Mouse (Mus musculus) limb, embryonic 10.5 days (tissue): ENCODE data around the gene Arhgap1. TPM values are rescaled to one million over a fixed set of nuclear protein-coding genes. Genes with fewer than 3 reads are reported as not detected.

Experiments used
- DNase-seq: peaks from one replicate; pipeline ENCODE4 v3.0.0-alpha.2; 2017; ENCODE audit warnings: low spot score
- H3K27ac ChIP-seq: fragments of 300-500 bp; sonication (generic); 2 replicates; pipeline ENCODE4 v1.5.1; 2016; ENCODE audit warnings: mild to moderate bottlenecking
- H3K27me3 ChIP-seq: fragments of 300-500 bp; sonication (generic); 2 replicates; pipeline ENCODE4 v1.6.1; 2016; ENCODE audit warnings: low read depth, mild to moderate bottlenecking; ENCODE audit not compliant: poor library complexity, severe bottlenecking
- H3K36me3 ChIP-seq: fragments of 300-500 bp; sonication (generic); 2 replicates; pipeline ENCODE4 v1.6.1; 2016; ENCODE audit warnings: mild to moderate bottlenecking, moderate library complexity
- H3K4me1 ChIP-seq: fragments of 300-500 bp; sonication (generic); 2 replicates; pipeline ENCODE4 v1.6.1; 2016
- H3K4me3 ChIP-seq: fragments of 300-500 bp; sonication (generic); 2 replicates; pipeline ENCODE4 v1.5.1; 2016; ENCODE audit warnings: mild to moderate bottlenecking, moderate library complexity
- H3K9me3 ChIP-seq: fragments of 300-500 bp; sonication (generic); replicated peaks from 2 replicates; pipeline ENCODE4 v1.6.1; 2016; ENCODE audit warnings: mild to moderate bottlenecking
- WGBS: fragments of 180-500 bp; shearing (Covaris S2); methylation state at CpG from one replicate; pipeline ENCODE4 v1.1.7; 2016; 5-methylcytosine and 5-hydroxymethylcytosine counted together
- polyA plus RNA-seq: library from polyadenylated mRNA; unstranded; fragments of >200 nt; fragmentation: Nextera tagmentation; extraction: Ambion mirVana; gene quantifications from 2 replicates; pipeline ENCODE4 v1.2.1, GENCODE M21; 2016

Gene Arhgap1
- polyA plus RNA-seq, 1 experiment from 2014 or later, result 75.0 TPM

DNA sequence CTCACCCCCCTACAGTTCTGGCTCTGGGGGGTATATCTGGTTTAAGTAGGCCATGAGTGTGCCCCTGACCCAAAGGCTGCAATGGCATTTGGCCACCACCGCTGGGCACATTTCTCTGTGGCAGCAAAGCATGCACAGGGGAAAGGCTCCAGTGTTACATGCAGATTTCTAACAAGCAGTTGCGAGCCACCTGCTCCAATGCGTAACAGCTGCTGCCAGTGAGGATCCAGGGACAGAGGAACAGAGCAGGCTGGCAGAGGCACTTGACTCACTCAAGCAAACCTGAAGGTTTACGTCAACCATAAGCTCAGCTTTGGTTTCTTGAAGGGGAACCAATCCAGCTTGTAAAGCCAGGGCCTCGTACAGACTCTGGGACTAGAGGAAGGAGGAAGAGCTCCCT, 25.2 kb downstream of the Arhgap1 start:
- WGBS, result 90% methylated on average over 5 of the region's 5 CpGs

DNA sequence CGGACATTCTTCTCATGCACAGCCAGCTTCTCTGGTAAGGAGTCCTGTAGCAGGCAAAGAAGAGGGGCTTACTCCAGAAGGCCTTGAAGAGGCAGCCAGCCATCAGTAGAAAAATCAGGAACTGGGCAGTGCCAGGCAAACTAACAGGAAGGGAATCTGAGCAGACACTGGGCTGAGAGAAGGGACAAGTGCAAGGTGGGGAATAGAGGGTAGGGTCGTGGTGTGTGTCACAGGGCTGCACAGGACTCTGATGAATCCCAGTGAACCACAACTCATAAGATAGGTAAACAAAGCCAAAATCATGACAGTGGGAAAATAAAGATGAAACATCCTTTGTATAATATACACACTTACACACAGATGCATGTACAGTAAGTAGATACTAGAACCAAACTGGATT, 26.8 kb downstream of the Arhgap1 start:
- Histone ChIP-seq H3K9me3 (no peaks in the 10 kb centered on the region), H3K27ac (no peak overlapping the region), H3K36me3 (peaks cover 94% of the 10 kb centered on the region), H3K4me1 (no peaks in the 10 kb centered on the region), H3K4me3 (no peak overlapping the region), H3K27me3 (no peaks in the 10 kb centered on the region)
- no peak for DNase-seq
- whole genome bisulfite sequencing, result 73% methylated on average over 2 of the region's 2 CpGs

More for the DNA sequence above, 25.2 kb downstream of the Arhgap1 start:
- Histone ChIP-seq H3K4me1 (no peaks in the 10 kb centered on the region), H3K9me3 (no peaks in the 10 kb centered on the region), H3K4me3 (no peak overlapping the region), H3K27ac (no peak overlapping the region), H3K36me3 (peaks cover 93% of the 10 kb centered on the region), H3K27me3 (no peaks in the 10 kb centered on the region)
- DNase-seq, result no peak

DNA sequence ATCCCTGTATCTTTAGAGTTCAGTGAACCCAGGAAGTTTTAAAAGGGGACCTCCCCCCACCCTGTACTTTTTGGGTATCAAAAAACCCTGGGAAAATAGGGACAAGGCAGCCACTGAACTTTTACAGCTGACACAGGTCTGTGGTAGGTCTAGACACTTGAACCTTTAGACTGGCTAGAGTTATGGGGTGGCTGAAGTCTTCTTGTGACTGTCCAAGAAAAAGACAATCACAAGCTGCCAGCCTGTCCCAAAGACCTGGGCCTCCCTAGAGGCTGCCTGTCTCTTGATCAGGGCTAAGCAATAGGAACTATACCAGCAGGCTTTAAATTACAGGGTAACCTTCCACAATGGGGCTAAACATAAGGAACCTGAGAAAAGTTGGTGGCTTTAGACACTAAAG, 27.3 kb downstream of the Arhgap1 start:
- Histone ChIP-seq H3K27ac (no peak overlapping the region), H3K4me3 (no peak overlapping the region), H3K4me1 (no peaks in the 10 kb centered on the region), H3K36me3 (peaks cover 94% of the 10 kb centered on the region), H3K27me3 (no peaks in the 10 kb centered on the region), H3K9me3 (no peaks in the 10 kb centered on the region)
- no peak for DNase-seq

DNA sequence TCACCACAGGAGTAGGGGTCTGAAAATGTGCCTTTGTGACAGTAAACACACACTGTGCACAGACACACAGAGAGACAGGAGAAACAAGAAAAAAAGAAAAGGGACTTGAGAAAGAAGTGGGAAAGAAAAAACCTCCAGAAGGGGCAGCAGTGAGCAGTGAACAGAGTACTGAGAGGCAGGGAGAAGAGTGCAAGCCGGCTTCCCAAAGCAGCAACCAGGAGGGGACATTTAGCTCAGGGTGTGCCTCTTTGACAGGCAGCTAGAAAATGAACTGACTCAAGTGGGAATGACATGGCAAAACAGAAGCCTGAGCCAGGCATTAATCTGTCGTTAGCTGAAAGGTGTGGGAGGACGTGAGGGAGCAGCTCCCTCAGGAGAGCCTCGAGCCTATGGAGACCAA, 33.2 kb downstream of the Arhgap1 start:
- Histone ChIP-seq H3K4me1 (no peaks in the 10 kb centered on the region), H3K9me3 (no peaks in the 10 kb centered on the region), H3K27ac (no peak overlapping the region), H3K4me3 (no peak overlapping the region), H3K36me3 (peaks cover 95% of the 10 kb centered on the region), H3K27me3 (no peaks in the 10 kb centered on the region)
- DNase-seq, result no peak
- 60% methylated on average over 4 of the region's 4 CpGs for WGBS

DNA sequence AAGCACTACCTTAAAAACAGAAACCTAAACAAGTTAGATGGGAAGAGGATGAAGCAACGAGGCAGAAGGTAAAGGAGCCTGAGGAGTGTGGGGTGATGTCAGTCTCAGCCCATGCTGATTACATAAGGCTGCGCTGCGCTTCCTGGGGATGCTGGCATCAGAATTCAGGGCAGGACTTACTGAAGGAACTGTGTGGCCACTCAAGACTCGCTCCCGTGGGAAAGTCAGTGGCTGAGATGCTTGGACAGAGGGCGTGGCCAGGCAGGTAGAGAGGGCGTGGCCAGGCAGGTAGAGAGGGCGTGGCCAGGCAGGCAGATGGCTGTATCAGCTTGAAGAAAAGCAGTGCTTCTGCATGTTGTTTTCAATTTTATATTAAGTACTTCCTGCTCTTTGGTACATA, 34.3 kb downstream of the Arhgap1 start:
- DNase-seq, result no peak
- H3K36me3 ChIP-seq, result peaks cover 94% of the 10 kb centered on the region

DNA sequence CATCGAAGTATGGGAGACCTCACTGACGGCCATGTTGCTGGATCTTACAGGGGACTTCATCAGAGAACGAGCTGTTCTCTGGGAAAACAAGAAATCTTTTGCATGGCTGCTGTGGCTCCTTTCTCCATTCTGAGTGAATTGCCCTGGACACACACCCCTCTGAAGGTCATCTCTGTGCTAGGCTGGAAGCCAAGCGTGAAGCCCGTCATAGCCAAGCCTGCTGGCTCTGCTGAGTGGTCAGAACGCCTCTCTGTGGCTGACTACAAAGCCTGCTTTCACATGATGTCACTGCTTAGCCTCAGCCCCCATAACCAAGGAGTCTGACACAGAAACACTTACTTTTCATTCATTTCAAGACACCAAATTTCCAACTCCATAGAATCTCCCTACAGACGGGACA, 39.8 kb downstream of the Arhgap1 start:
- peaks cover 74% of the 10 kb centered on the region for H3K36me3 ChIP-seq
- no peak overlapping the region for H3K4me3 ChIP-seq
- no peaks in the 10 kb centered on the region for H3K27me3 ChIP-seq
- H3K27ac ChIP-seq, result no peak overlapping the region
- H3K4me1 ChIP-seq, result no peaks in the 10 kb centered on the region
- 90% methylated on average over 7 of the region's 7 CpGs for whole genome bisulfite sequencing
- no peak for DNase-seq
- H3K9me3 ChIP-seq, result no peaks in the 10 kb centered on the region

More for the DNA sequence above, 34.3 kb downstream of the Arhgap1 start:
- H3K27me3 ChIP-seq, result no peaks in the 10 kb centered on the region
- no peaks in the 10 kb centered on the region for H3K4me1 ChIP-seq
- H3K9me3 ChIP-seq, result no peaks in the 10 kb centered on the region
- no peak overlapping the region for H3K4me3 ChIP-seq
- no peak overlapping the region for H3K27ac ChIP-seq
- 78% methylated on average over 8 of the region's 8 CpGs for WGBS

DNA sequence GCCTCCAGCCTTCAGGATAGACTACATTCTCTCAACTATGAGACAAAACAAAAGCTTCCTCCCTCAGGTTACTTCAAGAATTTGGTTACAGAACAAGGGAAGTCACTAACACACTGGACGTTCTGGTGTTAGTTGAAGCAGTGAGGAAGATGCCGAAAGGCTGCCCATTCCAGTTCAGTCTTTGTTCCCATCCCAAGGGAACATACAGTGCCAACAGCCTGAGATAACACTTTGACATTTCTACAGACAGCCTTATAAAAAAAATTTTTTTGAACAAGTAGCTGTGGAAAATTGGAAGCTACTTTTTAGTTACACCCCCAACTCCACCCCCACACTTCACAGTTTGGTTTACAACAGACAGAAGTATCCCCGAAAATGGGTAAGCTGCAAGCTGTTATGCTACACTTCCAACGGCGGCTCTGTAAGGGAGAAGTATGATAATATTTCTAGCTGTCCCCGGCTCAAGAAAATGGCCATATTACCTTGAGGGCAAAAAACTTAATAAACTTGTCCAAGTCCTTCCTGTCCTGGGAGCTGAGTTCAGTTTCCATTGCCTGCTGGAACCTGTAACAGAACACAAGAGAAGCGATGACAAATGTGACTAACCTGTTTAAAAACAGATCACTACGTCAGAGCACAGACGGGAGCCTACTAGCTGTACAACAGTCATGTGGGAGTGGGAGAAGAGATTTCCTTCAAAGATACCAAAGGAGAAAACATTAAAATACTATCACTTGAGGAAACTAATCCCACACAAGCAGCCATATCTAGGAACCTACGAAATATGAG, 46.0 kb downstream of the Arhgap1 start:
- Histone ChIP-seq H3K9me3 (no peaks in the 10 kb centered on the region), H3K4me1 (no peaks in the 10 kb centered on the region), H3K4me3 (no peak overlapping the region), H3K27me3 (no peaks in the 10 kb centered on the region), H3K36me3 (peaks cover 33% of the 10 kb centered on the region), H3K27ac (no peak overlapping the region)
- no peak for DNase-seq
- WGBS, result 93% methylated on average over 10 of the region's 10 CpGs

DNA sequence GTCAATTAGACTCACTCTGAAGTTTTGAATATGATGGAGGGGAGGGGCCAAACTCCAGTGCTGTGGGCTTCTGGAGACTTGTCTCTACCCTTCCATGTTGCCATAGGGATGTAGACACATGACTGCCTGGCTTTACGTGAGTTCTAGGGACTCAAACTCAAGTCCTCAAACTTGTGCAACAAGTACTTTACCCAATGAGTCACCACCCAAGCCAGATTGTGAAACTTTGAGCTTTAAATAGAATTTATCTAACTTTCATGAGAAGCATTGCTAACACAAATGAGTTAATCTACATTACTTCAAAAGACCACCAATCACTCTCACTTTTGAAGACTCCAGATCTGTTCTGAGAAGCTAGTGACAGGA, 46.5 kb downstream of the Arhgap1 start:
- H3K27me3 ChIP-seq, result no peaks in the 10 kb centered on the region
- peaks cover 31% of the 10 kb centered on the region for H3K36me3 ChIP-seq
- H3K4me1 ChIP-seq, result no peaks in the 10 kb centered on the region
- H3K9me3 ChIP-seq, result no peaks in the 10 kb centered on the region
- WGBS, result 94% methylated on average over 1 of the region's 1 CpGs
- DNase-seq, result no peak
- H3K27ac ChIP-seq, result no peak overlapping the region
- H3K4me3 ChIP-seq, result no peak overlapping the region

DNA sequence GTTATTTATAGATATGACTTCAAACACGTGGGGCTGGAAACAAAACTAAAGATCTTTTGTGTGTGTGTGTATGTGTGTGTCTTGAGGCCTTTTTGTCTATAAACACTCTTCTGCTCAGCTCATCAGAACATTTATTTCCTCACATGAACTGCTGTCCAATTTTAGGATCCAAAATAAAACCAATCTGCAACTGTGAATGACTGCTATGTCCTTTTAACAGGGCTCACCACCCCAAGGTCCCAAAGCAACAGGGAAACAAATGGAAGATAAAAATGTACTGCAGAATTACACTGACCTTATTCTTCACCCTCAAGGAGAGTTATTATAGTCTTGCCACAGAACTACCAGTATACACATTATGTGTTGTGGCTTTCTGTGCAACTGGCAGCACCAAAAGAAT, 49.6 kb downstream of the Arhgap1 start:
- DNase-seq, result no peak
- WGBS, result 91% methylated on average over 1 of the region's 1 CpGs
- no peak overlapping the region for H3K4me3 ChIP-seq
- H3K27me3 ChIP-seq, result no peaks in the 10 kb centered on the region
- no peak overlapping the region for H3K27ac ChIP-seq
- H3K4me1 ChIP-seq, result no peaks in the 10 kb centered on the region
- H3K9me3 ChIP-seq, result no peaks in the 10 kb centered on the region
- H3K36me3 ChIP-seq, result peaks cover 12% of the 10 kb centered on the region

DNA sequence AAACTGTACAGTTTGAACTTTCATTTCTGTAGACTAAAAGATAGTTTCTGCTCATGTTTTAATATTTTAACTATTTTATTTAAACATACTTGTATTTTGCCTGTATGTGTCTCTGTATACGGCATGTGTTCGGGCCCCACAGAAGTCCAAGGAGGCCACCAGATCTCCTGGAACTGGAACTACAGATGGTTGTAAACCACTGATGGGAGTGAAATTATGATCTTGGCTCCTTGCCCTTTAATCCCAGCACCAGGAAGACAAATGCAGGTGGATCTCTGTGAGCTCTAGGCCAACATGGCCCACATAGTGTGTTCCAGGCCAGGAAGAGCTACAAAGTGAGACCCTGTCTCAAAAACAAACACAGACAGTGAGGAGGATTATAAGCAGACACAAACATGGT, 51.7 kb downstream of the Arhgap1 start:
- Histone ChIP-seq H3K9me3 (no peaks in the 10 kb centered on the region), H3K36me3 (no peaks in the 10 kb centered on the region), H3K4me3 (no peak overlapping the region), H3K4me1 (no peaks in the 10 kb centered on the region), H3K27me3 (no peaks in the 10 kb centered on the region), H3K27ac (no peak overlapping the region)
- DNase-seq, result no peak
- 95% methylated on average over 2 of the region's 2 CpGs for WGBS

DNA sequence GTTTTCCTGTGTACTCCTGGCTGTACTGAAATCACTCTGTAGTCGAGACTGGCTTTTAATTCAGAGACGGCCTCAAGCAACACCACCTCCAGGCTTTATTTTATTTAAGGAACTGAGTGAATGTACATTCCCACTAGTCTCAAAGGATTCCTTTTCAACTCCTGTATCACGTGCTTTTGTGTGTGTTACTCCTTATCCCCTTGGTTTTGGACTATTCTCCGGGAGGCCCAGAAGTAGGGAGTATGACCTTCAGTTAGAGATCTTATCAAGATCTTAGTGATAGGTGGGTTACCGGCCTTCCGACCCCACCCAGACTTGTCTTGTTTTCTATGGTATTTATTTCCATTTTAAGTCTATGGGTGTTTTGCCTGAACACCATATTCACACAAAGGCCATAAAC, 56.1 kb downstream of the Arhgap1 start:
- Histone ChIP-seq H3K9me3 (no peaks in the 10 kb centered on the region), H3K27me3 (no peaks in the 10 kb centered on the region), H3K27ac (no peak overlapping the region), H3K4me3 (no peak overlapping the region), H3K4me1 (peaks cover 7% of the 10 kb centered on the region), H3K36me3 (no peaks in the 10 kb centered on the region)
- 90% methylated on average over 6 of the region's 6 CpGs for WGBS
- no peak for DNase-seq

DNA sequence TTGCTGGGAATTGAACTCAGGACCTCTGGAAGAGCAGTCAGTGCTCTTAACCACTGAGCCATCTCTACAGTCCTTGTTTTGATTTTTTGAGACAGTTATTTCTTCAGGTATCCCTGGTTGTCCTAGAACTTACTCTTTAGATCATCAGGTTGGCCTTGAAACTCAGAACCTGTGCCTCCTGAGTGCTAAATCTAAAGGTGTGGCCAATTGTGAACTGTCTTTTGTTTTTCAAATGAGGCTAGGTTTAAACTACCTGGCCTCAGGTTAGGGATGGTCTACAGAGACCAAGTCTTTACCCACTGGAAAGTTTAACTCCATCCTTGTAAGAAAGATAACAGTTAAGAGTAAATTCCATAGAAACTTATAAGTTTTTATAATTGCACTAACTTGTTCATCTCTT, 56.8 kb downstream of the Arhgap1 start:
- no peak for DNase-seq
- no peaks in the 10 kb centered on the region for H3K9me3 ChIP-seq
- no peaks in the 10 kb centered on the region for H3K36me3 ChIP-seq
- H3K27ac ChIP-seq, result no peak overlapping the region
- H3K4me1 ChIP-seq, result peaks cover 9% of the 10 kb centered on the region
- H3K4me3 ChIP-seq, result no peak overlapping the region
- H3K27me3 ChIP-seq, result no peaks in the 10 kb centered on the region

DNA sequence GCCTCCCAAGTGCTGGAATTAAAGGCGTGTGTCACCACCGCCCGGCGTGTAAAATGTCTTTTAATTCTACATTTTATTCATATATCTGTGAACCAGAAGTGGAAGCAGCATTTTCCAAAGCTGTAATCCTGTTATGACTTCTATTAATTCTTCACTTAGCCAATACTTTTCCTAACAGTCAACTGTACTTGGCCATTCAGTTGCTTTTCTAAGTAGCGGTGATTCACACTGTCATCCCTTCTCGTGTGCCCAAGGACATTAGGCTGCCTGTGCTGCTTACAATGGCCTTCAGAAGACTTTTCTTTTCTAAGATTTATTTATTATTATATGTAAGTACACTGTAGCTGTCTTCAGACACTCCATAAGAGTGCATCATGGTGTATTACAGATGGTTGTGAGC, 58.7 kb downstream of the Arhgap1 start:
- WGBS, result 95% methylated on average over 6 of the region's 6 CpGs
- Histone ChIP-seq H3K9me3 (no peaks in the 10 kb centered on the region), H3K4me3 (no peak overlapping the region), H3K27me3 (no peaks in the 10 kb centered on the region), H3K4me1 (peaks cover 13% of the 10 kb centered on the region), H3K36me3 (peaks cover 9% of the 10 kb centered on the region; the same call in 1 of the 2 replicates), H3K27ac (no peak overlapping the region)
- no peak for DNase-seq
